Mouse (Mus musculus): Measurements from ENCODE around the gene Gm10961.

DNA sequence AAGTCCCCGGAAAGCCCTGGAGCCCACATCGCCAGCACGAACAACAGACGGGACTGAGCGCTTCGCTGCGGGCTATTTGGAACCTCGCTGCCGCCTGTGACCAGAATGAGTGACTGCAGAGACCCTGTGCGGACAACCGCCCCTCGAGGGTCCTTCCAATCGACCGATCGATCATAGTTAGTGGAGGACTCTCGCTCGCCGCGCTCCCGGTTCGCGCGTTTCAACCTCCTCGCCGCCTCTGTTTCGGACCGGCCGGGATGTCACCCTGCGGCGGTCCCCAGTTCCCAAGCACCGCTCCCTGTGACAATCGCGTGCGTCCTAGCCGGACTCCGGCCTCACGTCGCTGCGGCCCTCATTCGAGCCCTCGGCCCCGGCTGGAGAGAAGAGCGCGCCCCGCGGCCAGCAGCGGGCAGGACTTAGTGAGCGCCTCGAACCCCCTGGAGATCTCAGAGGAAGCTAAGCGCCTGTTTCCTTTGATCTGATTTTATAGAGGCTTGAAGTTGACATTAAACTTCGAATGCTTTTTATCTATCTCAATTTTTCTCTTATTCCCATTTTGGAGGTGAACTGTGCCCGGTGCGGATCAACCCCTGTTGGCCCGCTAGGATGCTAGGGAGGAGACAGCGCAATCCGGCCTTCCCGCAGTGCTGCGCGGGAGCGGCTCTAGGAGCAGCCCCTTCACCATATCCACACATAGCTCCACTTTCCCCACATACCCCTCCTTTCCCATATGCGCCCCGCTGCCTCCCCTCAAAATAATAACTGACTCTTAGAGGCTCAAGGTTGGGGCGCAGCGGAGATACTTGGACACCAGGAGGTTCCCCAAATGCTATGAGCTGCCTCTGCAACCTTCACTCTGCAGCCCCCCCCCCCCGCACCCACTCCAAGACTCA lies 48.0 kb upstream of the Gm10961 start:
- TF ChIP-seq ZNF384 (IDR thresholded peaks at IDR 0.05; ENCODE audit: low read depth, low read length) (no peak), CHD2 (IDR thresholded peaks at IDR 0.05; ENCODE audit: low read depth, low read length) (no peak), HCFC1 (IDR thresholded peaks at IDR 0.05; ENCODE audit: borderline replicate concordance, insufficient read depth, low read length) (no peak), ZC3H11A (IDR thresholded peaks at IDR 0.05; ENCODE audit: borderline replicate concordance, low read depth, low read length) (no peak)

Measured in ES-E14 (cell line).